Mouse (Mus musculus) liver, postnatal 0 days (tissue): Measurements from ENCODE around the gene Tspear.

Experiments
- CTCF ChIP-seq: sonication (generic); IDR thresholded peaks from 2 replicates; pipeline ENCODE4 v1.5.1; 2016; ENCODE audit warnings: antibody characterized with exemption, low read depth
- EP300 ChIP-seq: IDR thresholded peaks from 2 replicates; pipeline ENCODE4 v1.6.1; 2016; ENCODE audit warnings: antibody characterized with exemption, low read depth, mild to moderate bottlenecking

- no peak for TF ChIP-seq CTCF
- TF ChIP-seq EP300: no peak
These were observed 216.7 kb downstream of the Tspear start for GRCm38 (mm10) chr10:77902894-77903715.
